Mouse (Mus musculus): ENCODE results near the gene Tmem135. TPM values are rescaled to one million over a fixed set of nuclear protein-coding genes. Genes with fewer than 3 reads are reported as not detected.
A peak's percentile ranks its signal among the peaks of the same experiment; 100 is the strongest.

Tmem135 gene
- 53.6 and 100 TPM in 2 replicates for polyA plus RNA-seq (2012; rRNA removed)

DNA sequence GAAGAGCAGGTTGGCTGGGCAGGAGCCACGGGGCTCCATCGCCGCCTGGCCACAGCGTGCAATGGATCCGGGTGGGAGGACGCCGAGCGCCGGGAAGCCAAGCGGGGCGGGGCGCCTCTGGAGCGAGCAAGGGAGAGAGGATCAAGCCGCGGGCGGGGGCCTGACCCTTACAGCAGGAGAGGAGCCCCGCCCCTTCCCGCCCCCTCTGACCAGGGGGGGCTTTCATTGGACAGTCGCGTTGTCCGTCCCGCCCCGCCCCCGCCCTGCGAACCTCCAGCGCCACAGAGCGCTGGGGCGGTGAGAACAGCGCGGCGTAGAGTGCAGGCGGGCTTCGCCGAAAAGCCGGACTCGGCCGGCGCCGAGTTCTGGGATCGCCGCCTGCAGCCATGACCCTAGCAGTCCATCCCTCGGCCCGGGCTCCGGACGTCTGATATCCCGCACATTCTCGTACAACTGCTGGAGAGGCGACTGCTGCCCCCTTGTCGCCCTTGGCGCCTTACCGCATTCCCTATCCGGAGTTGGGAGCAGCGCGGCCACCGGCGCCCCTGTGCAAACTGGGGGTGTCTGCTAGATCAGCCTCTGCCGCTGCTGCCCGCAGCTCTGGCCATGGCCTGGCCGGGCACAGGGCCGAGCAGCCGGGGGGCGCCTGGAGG is at the start of gene Tmem135, which contains the start of gene Fzd4:
Gene Tmem135 (minus strand): TSS at position 142 of the 653 bp plus-strand sequence.
Gene Fzd4 (plus strand): TSS at position 275 of the 653 bp plus-strand sequence.
- H3K36me3 ChIP-seq (ENCODE audit: control insufficient read depth, insufficient read depth, low read length): no peaks in the 10 kb centered on the region; the same call in 1 of the 2 replicates
- peaks cover 11% of the 10 kb centered on the region for H3K4me1 ChIP-seq (ENCODE audit: control insufficient read depth, insufficient read depth, low read length)

DNA sequence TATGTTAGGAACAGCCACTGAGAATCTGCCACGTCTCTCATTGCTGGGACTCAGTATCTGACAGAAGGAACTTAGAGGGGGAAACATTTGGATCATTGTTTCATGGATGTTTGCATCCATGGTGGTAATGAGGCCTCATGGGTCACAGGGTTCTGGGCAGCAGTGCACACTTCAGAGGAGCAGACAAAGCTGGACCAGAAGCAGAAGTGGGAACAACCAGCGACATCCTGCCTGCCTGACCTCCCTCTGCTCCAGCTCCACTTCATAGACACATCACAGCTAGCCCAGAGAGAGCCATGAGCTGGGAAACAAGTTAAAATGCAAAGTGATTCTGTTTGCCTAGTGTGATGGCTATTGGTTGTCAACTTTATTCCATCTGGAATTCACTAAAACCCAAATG is 46.3 kb upstream of the Tmem135 start:
- H3K36me3 ChIP-seq (ENCODE audit: control insufficient read depth, insufficient read depth, low read length): no peaks in the 10 kb centered on the region
- WGBS: 78% methylated on average over 2 of the region's 2 CpGs
- peaks cover 3% of the 10 kb centered on the region for H3K4me1 ChIP-seq (ENCODE audit: control insufficient read depth, insufficient read depth, low read length)
- H3K27me3 ChIP-seq (replicated peaks; ENCODE audit: control insufficient read depth, insufficient read depth, low read length): no peaks in the 10 kb centered on the region
- H3K27ac ChIP-seq (ENCODE audit: insufficient read depth, low read depth, low read length): no peak overlapping the region
- DNase-seq: no peak
- TF ChIP-seq CTCF (conservative IDR thresholded peaks at IDR 0.05; ENCODE audit: insufficient read depth, insufficient read length, low read depth, low read length): no peak
- no peak for TF ChIP-seq POLR2A (IDR thresholded peaks at IDR 0.05; ENCODE audit: low read depth, low read length)
- no peak overlapping the region for H3K4me3 ChIP-seq (ENCODE audit: insufficient read depth, low read depth, low read length)

More for the DNA sequence above, at the start of gene Tmem135, which contains the start of gene Fzd4:
- no peaks in the 10 kb centered on the region for H3K27me3 ChIP-seq (replicated peaks; ENCODE audit: control insufficient read depth, insufficient read depth, low read length)
- peak; percentile 99 for DNase-seq
- under 1% methylated on average over 61 of the region's 62 CpGs for WGBS
- peak within 1 kb of the TSS; percentile 97 for H3K27ac ChIP-seq (ENCODE audit: insufficient read depth, low read depth, low read length)
- TF ChIP-seq CTCF (conservative IDR thresholded peaks at IDR 0.05; ENCODE audit: insufficient read depth, insufficient read length, low read depth, low read length) (no peak), POLR2A (IDR thresholded peaks at IDR 0.05; ENCODE audit: low read depth, low read length) (peak; percentile 93)
- peak within 1 kb of the TSS; percentile 87 for H3K4me3 ChIP-seq (ENCODE audit: insufficient read depth, low read depth, low read length)

- Histone ChIP-seq H3K4me1 (ENCODE audit: control insufficient read depth, insufficient read depth, low read length) (peaks cover 3% of the 10 kb centered on the region), H3K4me3 (ENCODE audit: insufficient read depth, low read depth, low read length) (no peak overlapping the region), H3K27ac (ENCODE audit: insufficient read depth, low read depth, low read length) (no peak overlapping the region), H3K27me3 (replicated peaks; ENCODE audit: control insufficient read depth, insufficient read depth, low read length) (no peaks in the 10 kb centered on the region), H3K36me3 (ENCODE audit: control insufficient read depth, insufficient read depth, low read length) (no peaks in the 10 kb centered on the region)
- WGBS: 75% methylated on average over 4 of the region's 4 CpGs
- no peak for TF ChIP-seq CTCF (conservative IDR thresholded peaks at IDR 0.05; ENCODE audit: insufficient read depth, insufficient read length, low read depth, low read length)
- DNase-seq: no peak
Measured at GRCm38 (mm10) chr7:89445137-89445536, 41.1 kb upstream of the Tmem135 start.

DNA sequence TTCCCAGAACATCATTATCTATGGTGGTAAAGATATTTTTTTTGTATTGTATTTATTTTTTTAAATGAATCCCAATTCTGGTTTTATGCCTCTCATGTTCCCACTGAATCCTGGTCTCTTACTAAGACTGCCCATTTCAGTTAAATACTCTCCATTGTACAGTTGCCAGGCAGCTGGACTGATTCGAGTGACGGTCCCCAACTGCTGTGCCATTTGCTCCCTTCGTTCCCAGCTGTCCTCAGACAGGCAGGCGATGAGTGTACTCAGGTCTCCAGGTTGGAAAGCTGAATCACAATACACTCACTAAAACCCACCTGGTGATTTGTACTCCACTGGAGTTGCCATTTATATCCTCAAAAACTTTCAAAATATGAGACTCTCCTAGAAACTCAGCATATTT is 38.2 kb upstream of the Tmem135 start:
- Histone ChIP-seq H3K4me1 (ENCODE audit: control insufficient read depth, insufficient read depth, low read length) (peaks cover 4% of the 10 kb centered on the region; the same call in 1 of the 2 replicates), H3K4me3 (ENCODE audit: insufficient read depth, low read depth, low read length) (no peak overlapping the region), H3K27ac (ENCODE audit: insufficient read depth, low read depth, low read length) (no peak overlapping the region), H3K36me3 (ENCODE audit: control insufficient read depth, insufficient read depth, low read length) (no peaks in the 10 kb centered on the region), H3K27me3 (replicated peaks; ENCODE audit: control insufficient read depth, insufficient read depth, low read length) (no peaks in the 10 kb centered on the region)
- DNase-seq: no peak
- WGBS: 84% methylated on average over 4 of the region's 4 CpGs
- no peak for TF ChIP-seq CTCF (conservative IDR thresholded peaks at IDR 0.05; ENCODE audit: insufficient read depth, insufficient read length, low read depth, low read length)
- no peak for TF ChIP-seq POLR2A (IDR thresholded peaks at IDR 0.05; ENCODE audit: low read depth, low read length)

DNA sequence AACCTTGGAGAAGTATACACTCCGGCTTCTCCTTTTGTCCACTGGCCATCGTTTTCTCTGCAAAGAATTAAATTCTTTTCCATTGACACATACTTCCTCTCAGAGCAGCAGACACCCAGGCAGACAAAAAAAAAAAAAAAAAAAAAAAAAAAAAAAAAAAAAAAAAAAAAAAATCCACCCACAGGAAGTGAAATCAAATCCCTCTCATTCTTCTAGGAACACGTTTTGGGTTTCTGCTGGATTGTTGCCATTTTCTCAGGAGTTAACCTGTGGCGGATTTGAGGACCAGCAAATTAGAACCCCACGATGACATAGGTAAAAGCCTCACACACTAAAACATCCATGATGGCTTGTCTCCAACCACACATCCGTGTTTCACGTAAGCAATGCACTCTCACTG is 37.3 kb upstream of the Tmem135 start:
- Histone ChIP-seq H3K36me3 (ENCODE audit: control insufficient read depth, insufficient read depth, low read length) (no peaks in the 10 kb centered on the region), H3K27ac (ENCODE audit: insufficient read depth, low read depth, low read length) (no peak overlapping the region), H3K4me1 (ENCODE audit: control insufficient read depth, insufficient read depth, low read length) (peaks cover 9% of the 10 kb centered on the region; the same call in 1 of the 2 replicates), H3K4me3 (ENCODE audit: insufficient read depth, low read depth, low read length) (no peak overlapping the region), H3K27me3 (replicated peaks; ENCODE audit: control insufficient read depth, insufficient read depth, low read length) (no peaks in the 10 kb centered on the region)
- WGBS: 52% methylated on average over 7 of the region's 7 CpGs
- no peak for DNase-seq
- TF ChIP-seq CTCF (conservative IDR thresholded peaks at IDR 0.05; ENCODE audit: insufficient read depth, insufficient read length, low read depth, low read length) (no peak), POLR2A (IDR thresholded peaks at IDR 0.05; ENCODE audit: low read depth, low read length) (no peak)

DNA sequence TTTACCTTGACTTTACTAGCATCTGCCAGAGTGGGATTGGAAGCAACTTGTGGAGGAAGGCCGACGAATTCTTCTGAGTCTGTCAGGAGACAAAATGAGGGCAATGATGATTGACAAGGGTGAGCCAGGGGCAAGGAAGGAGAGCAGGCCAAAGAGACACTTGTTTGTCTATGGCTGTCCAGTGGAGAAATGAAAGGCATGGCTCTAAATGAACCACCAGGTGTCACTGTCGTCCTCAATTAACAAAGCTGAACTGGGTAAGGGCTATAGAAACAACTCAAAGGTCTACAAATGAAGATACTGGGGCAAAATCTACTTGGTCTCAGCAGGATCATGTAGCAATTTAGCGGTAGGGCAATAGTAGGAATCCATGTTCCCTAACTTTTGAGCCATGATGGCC is 33.6 kb upstream of the Tmem135 start:
- no peak overlapping the region for H3K4me3 ChIP-seq (ENCODE audit: insufficient read depth, low read depth, low read length)
- no peaks in the 10 kb centered on the region for H3K27me3 ChIP-seq (replicated peaks; ENCODE audit: control insufficient read depth, insufficient read depth, low read length)
- 0 out of 2 replicates have a peak overlapping the region, but pooled peaks have one; percentile 6 for H3K27ac ChIP-seq (ENCODE audit: insufficient read depth, low read depth, low read length)
- TF ChIP-seq POLR2A (IDR thresholded peaks at IDR 0.05; ENCODE audit: low read depth, low read length) (no peak), CTCF (conservative IDR thresholded peaks at IDR 0.05; ENCODE audit: insufficient read depth, insufficient read length, low read depth, low read length) (peak; percentile 52)
- no peaks in the 10 kb centered on the region for H3K36me3 ChIP-seq (ENCODE audit: control insufficient read depth, insufficient read depth, low read length)
- H3K4me1 ChIP-seq (ENCODE audit: control insufficient read depth, insufficient read depth, low read length): peaks cover 25% of the 10 kb centered on the region
- peak; percentile 83 for DNase-seq
- 23% methylated on average over 4 of the region's 4 CpGs for WGBS

DNA sequence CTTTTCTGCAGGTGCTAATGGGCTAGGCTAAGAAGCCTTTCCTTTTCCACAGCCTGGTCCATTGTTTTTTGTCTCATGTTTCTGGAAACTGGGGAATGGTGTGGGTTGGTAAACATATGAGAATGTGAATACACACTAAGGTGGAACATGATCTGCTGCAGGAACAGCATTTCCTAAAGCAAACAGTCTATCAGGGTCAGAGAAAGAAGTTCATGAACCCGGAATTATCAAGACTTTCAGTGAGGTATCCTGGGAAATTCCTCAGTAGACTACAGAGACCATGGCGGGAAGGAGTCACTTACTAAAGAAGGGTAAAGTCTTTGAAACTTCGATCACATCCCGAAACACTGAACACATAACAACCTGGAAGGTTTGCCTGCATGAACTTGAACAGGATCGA is 32.4 kb upstream of the Tmem135 start:
- TF ChIP-seq CTCF (conservative IDR thresholded peaks at IDR 0.05; ENCODE audit: insufficient read depth, insufficient read length, low read depth, low read length): no peak
- TF ChIP-seq POLR2A (IDR thresholded peaks at IDR 0.05; ENCODE audit: low read depth, low read length): no peak
- peak overlapping the region; percentile 78 for H3K27ac ChIP-seq (ENCODE audit: insufficient read depth, low read depth, low read length)
- H3K4me1 ChIP-seq (ENCODE audit: control insufficient read depth, insufficient read depth, low read length): peaks cover 27% of the 10 kb centered on the region
- no peak overlapping the region for H3K4me3 ChIP-seq (ENCODE audit: insufficient read depth, low read depth, low read length)
- no peaks in the 10 kb centered on the region for H3K36me3 ChIP-seq (ENCODE audit: control insufficient read depth, insufficient read depth, low read length)
- WGBS: 65% methylated on average over 5 of the region's 5 CpGs
- H3K27me3 ChIP-seq (replicated peaks; ENCODE audit: control insufficient read depth, insufficient read depth, low read length): no peaks in the 10 kb centered on the region
- DNase-seq: no peak
